Mouse (Mus musculus) midbrain, postnatal 0 days (tissue): ENCODE data around the gene B9d1. TPM values are rescaled to one million over a fixed set of nuclear protein-coding genes. Genes with fewer than 3 reads are reported as not detected.

Experiments used
- ATAC-seq: fragments of 200-750 bp; cut with Nextera tagmentation; 2 replicates; pipeline ENCODE4 v1.8.0; 2017; ENCODE audit warnings: moderate number of reproducible peaks, mild to moderate bottlenecking, moderate TSS enrichment, moderate library complexity; ENCODE audit not compliant: low FRiP score
- DNase-seq: peaks from one replicate; pipeline ENCODE4 v3.0.0-alpha.2; 2015; ENCODE audit warnings: low spot score
- H3K27ac ChIP-seq: fragments of 300-500 bp; sonication (generic); 2 replicates; pipeline ENCODE4 v1.5.1; 2014; ENCODE audit warnings: low read depth, mild to moderate bottlenecking, low read length, mixed read lengths
- H3K27me3 ChIP-seq: fragments of 300-500 bp; sonication (generic); 2 replicates; pipeline ENCODE4 v1.6.1; 2014; ENCODE audit warnings: low read length, control low read depth, mixed read lengths; ENCODE audit not compliant: insufficient read depth
- H3K36me3 ChIP-seq: fragments of 300-500 bp; sonication (generic); 2 replicates; pipeline ENCODE4 v1.6.1; 2014; ENCODE audit warnings: low read length, control low read depth, mixed read lengths; ENCODE audit not compliant: insufficient read depth
- H3K4me1 ChIP-seq: fragments of 300-500 bp; sonication (generic); 2 replicates; pipeline ENCODE4 v1.6.1; 2014; ENCODE audit warnings: mild to moderate bottlenecking, control low read depth, antibody characterized with exemption, low read length, mixed read lengths; ENCODE audit not compliant: insufficient read depth
- H3K4me2 ChIP-seq: fragments of 300-500 bp; sonication (generic); 2 replicates; pipeline ENCODE4 v1.6.1; 2014; ENCODE audit warnings: low read depth, mild to moderate bottlenecking, low read length, mixed read lengths; ENCODE audit not compliant: poor library complexity, severe bottlenecking
- H3K4me3 ChIP-seq: fragments of 300-500 bp; sonication (generic); 2 replicates; pipeline ENCODE4 v1.5.1; 2014; ENCODE audit warnings: low read depth, mild to moderate bottlenecking, low read length, moderate library complexity
- H3K9ac ChIP-seq: fragments of 300-500 bp; sonication (generic); replicated peaks from 2 replicates; pipeline ENCODE4 v1.6.1; 2014; ENCODE audit warnings: mild to moderate bottlenecking, low read length, moderate library complexity, mixed read lengths; ENCODE audit not compliant: poor library complexity, severe bottlenecking
- H3K9me3 ChIP-seq: fragments of 300-500 bp; sonication (generic); 2 replicates; pipeline ENCODE4 v1.6.1; 2016; ENCODE audit warnings: low read length, control low read depth
- CTCF ChIP-seq: IDR thresholded peaks from 2 replicates; pipeline ENCODE4 v1.5.1; 2016; ENCODE audit warnings: antibody characterized with exemption, mild to moderate bottlenecking
- WGBS: fragments of 180-500 bp; shearing (Covaris S2); extraction: QIAGEN DNeasy Blood & Tissue Kit; methylation state at CpG from one replicate; pipeline ENCODE4 v1.1.7; 2014; 5-methylcytosine and 5-hydroxymethylcytosine counted together
- polyA plus RNA-seq: library from polyadenylated mRNA; unstranded; fragments of >200 nt; fragmentation: Nextera tagmentation; extraction: Ambion mirVana; gene quantifications from 2 replicates; pipeline ENCODE4 v1.2.1, GENCODE M21; 2015
- total RNA-seq: library from RNA; depleted of rRNA; stranded (reverse); fragments of >200 nt; gene quantifications from 2 replicates; pipeline ENCODE4 v1.2.3, GENCODE M21; 2014

The B9d1 gene
- total and polyA plus RNA-seq, 2 experiments from 2014 or later: 25.1 to 26.3 TPM

DNA sequence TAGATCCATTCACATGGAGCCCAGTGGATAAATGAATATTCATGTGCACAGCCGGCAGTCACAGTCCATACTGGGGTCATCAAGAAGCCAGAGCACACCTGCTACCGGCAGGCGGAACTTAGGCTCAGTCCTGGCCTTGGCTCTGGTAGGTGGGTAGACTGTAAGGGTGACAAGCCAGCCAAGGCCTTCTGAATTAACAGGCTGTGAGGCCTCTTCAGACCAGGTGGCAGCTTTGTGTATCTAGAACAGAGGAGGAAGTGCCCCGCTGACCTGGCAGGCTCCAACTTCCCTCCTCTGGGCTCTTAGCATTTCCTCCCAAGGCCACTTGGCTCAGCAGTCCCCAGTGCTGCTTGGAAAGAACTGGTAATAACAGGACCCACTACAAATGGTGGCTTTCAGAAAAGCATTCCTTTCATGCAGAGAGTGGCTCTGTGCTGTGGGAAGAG is 24.3 kb downstream of the B9d1 start:
- Histone ChIP-seq H3K4me3 (no peak overlapping the region), H3K4me2 (no peak overlapping the region), H3K27ac (peak overlapping the region; percentile 51; the same call in 1 of the 2 replicates), H3K9me3 (no peaks in the 10 kb centered on the region), H3K4me1 (no peaks in the 10 kb centered on the region), H3K27me3 (no peaks in the 10 kb centered on the region), H3K9ac (no peak overlapping the region), H3K36me3 (peaks cover 7% of the 10 kb centered on the region; the same call in 1 of the 2 replicates)
- TF ChIP-seq CTCF: no peak
- ATAC-seq: peak; percentile 60
- peak; percentile 61 for DNase-seq
- 25% methylated on average over 4 of the region's 4 CpGs for WGBS

DNA sequence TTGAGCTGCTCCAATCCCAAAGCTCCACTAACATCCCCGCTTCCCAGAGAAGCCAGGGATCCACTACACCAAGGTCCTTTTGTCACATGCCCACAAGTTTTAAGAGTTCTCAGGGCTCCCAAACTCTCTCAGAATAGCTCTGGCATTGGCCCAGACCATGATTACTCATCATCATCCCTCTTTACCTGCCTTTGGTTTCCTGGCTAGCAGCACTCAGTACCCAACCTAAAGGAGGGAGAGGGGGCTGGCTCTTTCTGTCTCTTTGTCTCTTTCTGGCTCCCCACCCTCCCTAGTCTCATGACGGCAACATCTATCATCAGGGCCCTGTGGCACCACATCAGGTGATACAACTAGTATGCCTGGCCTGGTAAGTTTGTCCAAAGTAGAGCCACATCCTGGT is 27.9 kb downstream of the B9d1 start:
- TF ChIP-seq CTCF: no peak
- Histone ChIP-seq H3K27ac (no peak overlapping the region), H3K4me2 (no peak overlapping the region), H3K9ac (no peak overlapping the region), H3K9me3 (no peaks in the 10 kb centered on the region), H3K4me1 (no peaks in the 10 kb centered on the region), H3K36me3 (peaks cover 16% of the 10 kb centered on the region; the same call in 1 of the 2 replicates), H3K4me3 (no peak overlapping the region), H3K27me3 (no peaks in the 10 kb centered on the region)
- DNase-seq (no peak), ATAC-seq (no peak)
- WGBS: 89% methylated on average over 2 of the region's 2 CpGs

DNA sequence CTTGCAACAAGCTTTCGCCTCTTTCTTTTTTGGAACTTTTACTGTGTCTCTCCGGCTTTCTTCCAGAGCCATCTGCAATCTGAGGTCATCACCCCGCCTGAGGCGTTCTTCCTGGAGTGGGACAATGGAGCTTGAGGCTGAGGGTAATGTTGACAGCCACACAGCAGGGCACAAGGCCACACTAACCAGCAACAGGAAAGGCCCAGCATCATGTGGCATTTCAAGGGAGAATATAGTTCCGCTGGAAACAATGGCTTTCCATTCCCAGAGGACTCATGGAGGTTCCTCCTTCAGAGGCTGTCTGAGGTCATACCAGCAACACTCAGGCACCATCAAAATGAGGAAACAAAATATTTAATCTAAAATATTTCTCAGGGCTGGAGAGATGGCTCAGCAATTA is 28.6 kb downstream of the B9d1 start:
- no peaks in the 10 kb centered on the region for H3K9me3 ChIP-seq
- H3K4me1 ChIP-seq: no peaks in the 10 kb centered on the region
- H3K9ac ChIP-seq: no peak overlapping the region
- peaks cover 19% of the 10 kb centered on the region; the same call in 1 of the 2 replicates for H3K36me3 ChIP-seq
- no peak overlapping the region for H3K27ac ChIP-seq
- ATAC-seq: no peak
- DNase-seq: no peak
- H3K4me2 ChIP-seq: no peak overlapping the region
- 83% methylated on average over 5 of the region's 5 CpGs for WGBS
- TF ChIP-seq CTCF: no peak
- H3K27me3 ChIP-seq: no peaks in the 10 kb centered on the region
- H3K4me3 ChIP-seq: no peak overlapping the region

DNA sequence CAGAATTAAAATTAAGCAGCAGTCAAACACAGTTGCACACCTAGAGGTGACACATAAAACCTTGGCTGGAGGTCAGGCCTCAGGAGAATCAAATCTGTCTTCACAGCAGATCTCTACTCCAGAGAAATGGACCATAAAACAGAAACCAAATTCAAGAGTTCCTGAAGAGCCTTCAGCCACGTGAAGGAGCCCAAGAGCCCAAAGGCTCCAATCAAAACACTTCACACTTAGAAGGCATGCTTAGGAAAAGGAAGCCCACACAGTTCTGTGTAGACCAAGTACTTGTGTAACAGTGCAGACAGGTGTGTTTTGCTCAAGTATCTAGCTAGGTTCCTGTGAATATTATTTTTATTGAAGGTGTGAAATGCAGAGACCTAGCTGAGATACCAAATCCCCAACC is 30.6 kb downstream of the B9d1 start:
- H3K9me3 ChIP-seq: no peaks in the 10 kb centered on the region
- 64% methylated on average over 1 of the region's 1 CpGs for WGBS
- ATAC-seq (no peak), DNase-seq (no peak)
- no peak overlapping the region for H3K4me2 ChIP-seq
- TF ChIP-seq CTCF: no peak
- H3K4me1 ChIP-seq: no peaks in the 10 kb centered on the region
- no peak overlapping the region for H3K4me3 ChIP-seq
- peaks cover 24% of the 10 kb centered on the region for H3K36me3 ChIP-seq
- no peak overlapping the region for H3K27ac ChIP-seq
- H3K9ac ChIP-seq: no peak overlapping the region
- H3K27me3 ChIP-seq: no peaks in the 10 kb centered on the region

DNA sequence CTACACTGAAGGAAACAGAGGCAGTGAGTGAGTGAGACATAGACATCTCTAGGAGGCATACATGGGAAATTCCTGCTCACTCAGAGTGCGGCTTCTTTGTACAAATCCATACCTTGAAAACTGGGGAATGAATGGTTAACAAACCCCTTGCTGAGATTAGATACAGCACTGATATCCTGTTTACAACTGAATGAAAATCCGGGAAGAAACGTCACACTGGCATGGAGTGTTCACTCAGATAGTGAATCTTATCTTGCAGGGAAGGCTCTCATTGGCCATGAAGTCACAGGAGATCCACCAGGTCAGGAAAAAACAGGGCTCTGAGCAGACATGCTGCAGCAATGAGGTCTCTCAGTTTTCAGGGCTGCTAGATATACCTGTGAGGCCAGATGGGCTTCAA is 32.0 kb downstream of the B9d1 start:
- Histone ChIP-seq H3K9ac (no peak overlapping the region), H3K27ac (peak overlapping the region; percentile 4; the same call in 1 of the 2 replicates), H3K4me1 (no peaks in the 10 kb centered on the region), H3K9me3 (no peaks in the 10 kb centered on the region), H3K27me3 (no peaks in the 10 kb centered on the region), H3K4me3 (no peak overlapping the region), H3K36me3 (peaks cover 31% of the 10 kb centered on the region), H3K4me2 (no peak overlapping the region)
- no peak for DNase-seq
- ATAC-seq: no peak
- WGBS: 63% methylated on average over 3 of the region's 3 CpGs
- no peak for TF ChIP-seq CTCF

DNA sequence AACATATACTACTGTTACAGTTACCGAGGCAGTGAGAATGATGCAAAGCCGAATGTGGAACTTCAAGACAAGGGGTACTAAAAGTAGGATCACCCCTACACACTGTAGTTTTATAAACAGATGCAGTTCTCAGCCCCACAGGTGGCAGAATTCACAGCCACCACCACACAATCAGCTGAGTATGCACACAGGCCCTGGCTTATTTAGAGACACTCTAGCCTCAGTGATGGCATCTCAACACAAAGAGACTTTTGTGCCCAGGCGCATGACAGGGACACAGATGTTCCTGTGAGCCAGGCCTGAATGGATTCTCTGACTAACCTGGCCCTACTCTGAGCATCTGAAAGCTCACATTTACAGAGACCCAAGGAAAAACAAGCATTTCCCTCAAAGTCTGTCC is 32.4 kb downstream of the B9d1 start:
- ATAC-seq (no peak), DNase-seq (peak; percentile 24)
- Histone ChIP-seq H3K4me1 (no peaks in the 10 kb centered on the region), H3K4me2 (no peak overlapping the region), H3K27ac (peak overlapping the region; percentile 4; the same call in 1 of the 2 replicates), H3K27me3 (no peaks in the 10 kb centered on the region), H3K36me3 (peaks cover 31% of the 10 kb centered on the region), H3K4me3 (no peak overlapping the region), H3K9ac (no peak overlapping the region), H3K9me3 (no peaks in the 10 kb centered on the region)
- TF ChIP-seq CTCF: no peak
- 90% methylated on average over 3 of the region's 3 CpGs for WGBS
